Mouse (Mus musculus): Measurements from ENCODE around the gene Nedd9. TPM values are rescaled to one million over a fixed set of nuclear protein-coding genes. Genes with fewer than 3 reads are reported as not detected.

Gene Nedd9
- polyA plus RNA-seq, 1 experiment from 2014 or later = 13.7 TPM

DNA sequence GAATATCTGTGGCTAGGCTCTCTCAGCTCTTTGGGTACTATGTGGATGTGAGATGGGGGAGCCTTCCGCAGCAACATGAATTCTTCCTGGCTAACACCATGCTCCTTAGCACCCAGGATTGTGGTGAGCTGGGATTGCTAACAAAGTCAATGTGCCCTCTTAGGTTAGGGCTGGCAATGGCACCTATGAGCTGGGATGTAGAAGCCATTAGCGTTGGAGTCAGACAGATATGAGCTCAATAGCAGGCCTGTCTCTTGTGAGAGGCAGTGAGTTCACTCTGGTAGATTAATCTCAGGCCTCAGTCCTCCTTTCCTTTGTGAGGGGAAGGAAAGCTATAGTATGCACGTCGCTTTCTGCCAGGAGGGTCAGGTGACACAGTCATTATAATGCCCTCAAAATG lies 157.1 kb downstream of the Nedd9 start:
- ATAC-seq (ENCODE audit: low read depth) = no peak
- H3K4me2 ChIP-seq = no peak overlapping the region
- no peaks in the 10 kb centered on the region for H3K27me3 ChIP-seq
- H3K4me1 ChIP-seq (replicated peaks) = peaks cover 52% of the 10 kb centered on the region
- no peaks in the 10 kb centered on the region for H3K9me3 ChIP-seq
- H3K36me3 ChIP-seq = no peaks in the 10 kb centered on the region
- H3K9ac ChIP-seq = no peak overlapping the region
- no peak overlapping the region for H3K27ac ChIP-seq (replicated peaks)
- H3K4me3 ChIP-seq = no peak overlapping the region
- 89% methylated on average over 4 of the region's 4 CpGs for WGBS

DNA sequence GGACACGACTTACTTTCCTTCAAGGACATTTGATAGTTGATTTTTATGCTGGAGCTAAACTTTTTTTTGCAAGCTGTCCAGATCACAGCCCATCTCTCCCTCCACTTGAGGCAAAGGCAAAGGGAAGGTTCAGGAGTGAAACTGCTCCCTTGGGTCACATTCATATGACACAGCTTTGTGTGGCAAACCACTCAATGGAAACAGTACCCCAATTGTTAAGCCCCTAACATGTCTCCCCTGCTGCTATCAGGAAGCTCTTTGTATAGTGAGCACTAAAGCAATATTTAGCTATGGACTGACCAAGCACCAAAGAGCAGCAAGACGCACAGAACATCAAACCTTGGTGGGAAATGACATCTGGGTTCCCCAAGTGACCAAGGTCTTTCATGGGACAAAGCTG lies 158.7 kb downstream of the Nedd9 start:
- Histone ChIP-seq H3K4me2 (no peak overlapping the region), H3K9ac (no peak overlapping the region), H3K4me1 (replicated peaks) (peaks cover 39% of the 10 kb centered on the region), H3K27ac (replicated peaks) (0 out of 2 replicates have a peak overlapping the region, but pooled peaks have one; percentile 4), H3K9me3 (no peaks in the 10 kb centered on the region), H3K4me3 (no peak overlapping the region), H3K36me3 (no peaks in the 10 kb centered on the region), H3K27me3 (no peaks in the 10 kb centered on the region)
- WGBS = 29% methylated on average over 2 of the region's 2 CpGs
- ATAC-seq (ENCODE audit: low read depth) = peak; percentile 50; the same call in 1 of the 2 replicates

DNA sequence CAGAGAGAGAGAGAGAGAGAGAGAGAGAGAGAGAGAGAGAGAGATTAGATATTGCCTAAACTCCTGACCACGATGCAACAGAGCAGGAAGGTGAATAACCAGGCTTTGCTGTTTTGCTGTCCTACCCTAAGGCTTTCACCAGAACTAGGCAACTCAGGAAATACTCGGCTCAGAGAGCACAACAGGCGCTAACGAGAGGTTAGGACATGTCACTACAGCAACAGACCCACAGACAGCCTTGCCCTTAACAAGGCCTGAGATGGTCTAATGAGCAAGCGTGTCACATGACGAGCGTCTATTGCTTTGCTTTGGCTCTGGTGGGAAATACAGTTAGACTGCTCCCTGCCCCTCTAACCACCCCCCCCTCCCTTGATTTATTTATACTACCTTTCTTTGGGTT lies 159.6 kb downstream of the Nedd9 start:
- Histone ChIP-seq H3K36me3 (no peaks in the 10 kb centered on the region), H3K9ac (no peak overlapping the region), H3K4me1 (replicated peaks) (peaks cover 36% of the 10 kb centered on the region), H3K4me3 (no peak overlapping the region), H3K9me3 (no peaks in the 10 kb centered on the region), H3K27ac (replicated peaks) (no peak overlapping the region), H3K27me3 (no peaks in the 10 kb centered on the region), H3K4me2 (no peak overlapping the region)
- ATAC-seq (ENCODE audit: low read depth) = no peak
- WGBS = 51% methylated on average over 7 of the region's 7 CpGs

DNA sequence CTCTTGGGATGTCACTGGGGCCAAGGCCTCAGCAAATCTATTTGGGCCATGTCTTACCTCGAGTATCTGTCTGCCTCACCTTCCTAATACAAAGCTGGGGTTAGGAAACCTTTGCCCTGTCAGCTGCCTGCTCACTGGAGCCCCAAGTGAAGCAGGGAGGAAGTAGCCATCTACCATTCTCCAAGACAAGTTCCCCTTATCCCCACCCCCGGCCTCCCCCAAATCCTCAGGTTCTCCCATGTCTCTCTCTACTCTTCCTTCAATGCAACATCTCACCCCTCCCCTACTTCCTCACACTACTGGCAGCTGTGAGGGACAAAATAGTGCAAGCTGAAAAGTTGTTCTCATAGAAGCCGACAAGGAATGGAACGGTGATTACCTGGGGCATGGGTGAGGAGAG lies 161.0 kb downstream of the Nedd9 start:
- no peak overlapping the region for H3K4me2 ChIP-seq
- 91% methylated on average over 4 of the region's 4 CpGs for WGBS
- no peak overlapping the region for H3K4me3 ChIP-seq

DNA sequence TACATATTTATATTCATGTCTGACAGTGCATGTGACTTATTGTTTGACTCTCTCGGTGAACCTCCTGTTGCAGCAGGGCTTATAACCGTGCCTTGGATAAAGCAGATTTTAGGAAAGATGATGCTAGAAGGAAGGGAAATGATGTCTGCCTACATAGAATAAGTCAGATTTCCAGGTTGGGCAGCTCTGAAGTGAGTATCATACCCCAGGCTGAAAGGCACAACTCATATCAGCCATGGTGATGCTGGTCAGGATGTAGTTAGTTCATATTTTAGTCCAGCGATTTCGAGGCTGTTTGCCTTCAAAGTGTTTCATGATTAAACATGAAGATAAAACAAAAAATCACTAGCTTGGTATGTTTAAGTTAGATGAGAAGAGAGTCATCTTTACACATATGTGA lies 161.8 kb downstream of the Nedd9 start:
- Histone ChIP-seq H3K36me3 (no peaks in the 10 kb centered on the region), H3K27ac (replicated peaks) (no peak overlapping the region), H3K9me3 (no peaks in the 10 kb centered on the region), H3K4me2 (no peak overlapping the region), H3K9ac (no peak overlapping the region), H3K27me3 (no peaks in the 10 kb centered on the region), H3K4me3 (no peak overlapping the region), H3K4me1 (replicated peaks) (peaks cover 35% of the 10 kb centered on the region)
- ATAC-seq (ENCODE audit: low read depth) = no peak
- 81% methylated on average over 4 of the region's 4 CpGs for WGBS

More for the DNA sequence above, 161.0 kb downstream of the Nedd9 start:
- Histone ChIP-seq H3K27ac (replicated peaks) (no peak overlapping the region), H3K36me3 (no peaks in the 10 kb centered on the region), H3K27me3 (no peaks in the 10 kb centered on the region), H3K9me3 (no peaks in the 10 kb centered on the region), H3K9ac (no peak overlapping the region), H3K4me1 (replicated peaks) (peaks cover 32% of the 10 kb centered on the region)
- ATAC-seq (ENCODE audit: low read depth) = no peak

DNA sequence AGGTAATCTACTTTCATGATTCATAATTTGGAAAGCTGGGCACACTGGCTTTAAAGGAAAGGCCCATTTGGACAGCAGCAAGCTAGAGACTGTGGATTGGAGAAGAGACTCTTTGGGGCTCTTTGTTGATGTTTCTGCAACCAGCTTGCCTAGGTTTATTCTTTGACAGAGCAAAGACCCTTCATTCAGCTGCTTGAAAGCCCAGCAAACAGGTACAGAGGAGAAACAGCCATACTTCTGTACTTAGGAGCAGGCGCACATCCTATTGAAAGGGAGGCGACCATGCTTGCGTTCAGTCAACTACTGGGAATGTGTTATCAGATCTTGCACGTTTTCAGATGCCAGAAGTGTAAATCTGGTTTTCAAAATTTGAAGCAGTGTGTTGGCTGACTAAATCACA lies 162.5 kb downstream of the Nedd9 start:
- Histone ChIP-seq H3K27me3 (no peaks in the 10 kb centered on the region), H3K4me3 (no peak overlapping the region), H3K4me1 (replicated peaks) (peaks cover 31% of the 10 kb centered on the region), H3K9ac (no peak overlapping the region), H3K36me3 (no peaks in the 10 kb centered on the region), H3K9me3 (no peaks in the 10 kb centered on the region), H3K4me2 (no peak overlapping the region), H3K27ac (replicated peaks) (no peak overlapping the region)
- ATAC-seq (ENCODE audit: low read depth) = no peak
- 92% methylated on average over 4 of the region's 4 CpGs for WGBS

DNA sequence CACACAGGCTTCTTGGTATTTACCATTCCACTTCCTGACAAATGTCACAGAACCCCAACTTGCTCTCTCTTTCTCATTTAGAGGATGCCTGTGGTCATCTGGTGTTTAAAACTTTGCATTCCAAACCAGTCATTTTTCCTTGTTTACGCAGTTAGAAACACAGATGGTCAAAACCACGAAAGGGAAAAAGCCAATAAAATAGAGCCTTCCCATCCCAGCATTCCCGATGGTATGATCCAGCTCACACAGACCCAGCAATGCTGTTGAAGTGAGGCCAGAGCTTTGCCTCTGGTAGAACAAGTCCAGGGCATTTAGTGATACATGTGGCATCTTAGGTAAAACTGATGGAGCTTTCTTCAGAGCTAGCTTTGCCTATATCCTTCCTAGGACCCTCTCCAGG lies 165.7 kb downstream of the Nedd9 start:
- peaks cover 9% of the 10 kb centered on the region for H3K4me1 ChIP-seq (replicated peaks)
- no peaks in the 10 kb centered on the region for H3K9me3 ChIP-seq
- peak overlapping the region; percentile 72 for H3K27ac ChIP-seq (replicated peaks)
- H3K4me3 ChIP-seq = no peak overlapping the region
- no peak overlapping the region for H3K9ac ChIP-seq
- no peak for ATAC-seq (ENCODE audit: low read depth)
- no peak overlapping the region for H3K4me2 ChIP-seq
- no peaks in the 10 kb centered on the region for H3K27me3 ChIP-seq
- 84% methylated on average over 3 of the region's 3 CpGs for WGBS
- peaks cover 17% of the 10 kb centered on the region for H3K36me3 ChIP-seq

DNA sequence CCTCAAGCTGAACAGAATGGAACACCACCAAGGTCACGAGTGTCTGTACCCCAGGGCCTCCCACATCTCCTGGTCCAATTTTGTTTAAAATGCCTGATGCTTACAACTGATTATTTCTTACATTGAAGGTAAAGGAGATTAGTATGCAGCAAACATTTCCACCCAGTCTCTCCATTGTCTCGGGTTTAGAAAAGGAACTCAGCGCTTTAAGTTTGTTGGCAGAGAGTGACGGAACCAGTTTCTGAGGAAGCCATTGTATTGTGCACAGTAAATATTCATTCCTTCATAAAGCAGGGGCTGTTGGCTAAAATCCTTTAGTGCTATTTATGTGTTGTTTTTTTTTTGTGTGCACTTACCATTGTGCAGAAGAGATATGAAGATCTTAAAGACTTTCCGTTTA lies 166.4 kb downstream of the Nedd9 start:
- Histone ChIP-seq H3K9ac (no peak overlapping the region), H3K4me3 (no peak overlapping the region), H3K9me3 (no peaks in the 10 kb centered on the region), H3K4me1 (replicated peaks) (peaks cover 9% of the 10 kb centered on the region), H3K27ac (replicated peaks) (peak overlapping the region; percentile 72), H3K27me3 (no peaks in the 10 kb centered on the region), H3K4me2 (no peak overlapping the region), H3K36me3 (peaks cover 24% of the 10 kb centered on the region)
- ATAC-seq (ENCODE audit: low read depth) = no peak
- WGBS = 46% methylated on average over 5 of the region's 5 CpGs

DNA sequence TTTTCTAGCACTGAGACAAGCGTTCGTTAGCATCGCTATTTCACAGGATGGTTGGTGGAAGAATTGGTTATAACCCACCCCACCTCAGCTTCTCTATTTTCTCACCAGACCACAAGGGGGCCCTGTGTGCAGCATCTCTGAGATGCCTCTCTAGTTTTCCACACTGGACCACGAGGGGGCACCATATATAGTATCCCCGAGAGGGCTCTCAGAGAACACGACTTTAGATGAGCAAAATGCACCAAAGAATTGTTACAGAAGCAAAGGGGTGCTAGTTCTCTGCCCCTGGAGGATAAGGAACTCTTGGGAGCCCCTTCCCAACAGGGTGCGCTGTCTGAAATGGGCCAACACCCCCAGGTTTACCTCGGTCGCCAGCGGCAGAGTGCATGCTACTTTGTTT lies 184.4 kb downstream of the Nedd9 start:
- H3K4me1 ChIP-seq (replicated peaks) = peaks cover 10% of the 10 kb centered on the region
- 67% methylated on average over 10 of the region's 10 CpGs for WGBS
- ATAC-seq (ENCODE audit: low read depth) = no peak
- H3K9me3 ChIP-seq = no peaks in the 10 kb centered on the region
- H3K36me3 ChIP-seq = no peaks in the 10 kb centered on the region
- no peak overlapping the region for H3K4me2 ChIP-seq
- H3K27me3 ChIP-seq = no peaks in the 10 kb centered on the region
- H3K4me3 ChIP-seq = no peak overlapping the region
- H3K9ac ChIP-seq = no peak overlapping the region
- no peak overlapping the region for H3K27ac ChIP-seq (replicated peaks)

DNA sequence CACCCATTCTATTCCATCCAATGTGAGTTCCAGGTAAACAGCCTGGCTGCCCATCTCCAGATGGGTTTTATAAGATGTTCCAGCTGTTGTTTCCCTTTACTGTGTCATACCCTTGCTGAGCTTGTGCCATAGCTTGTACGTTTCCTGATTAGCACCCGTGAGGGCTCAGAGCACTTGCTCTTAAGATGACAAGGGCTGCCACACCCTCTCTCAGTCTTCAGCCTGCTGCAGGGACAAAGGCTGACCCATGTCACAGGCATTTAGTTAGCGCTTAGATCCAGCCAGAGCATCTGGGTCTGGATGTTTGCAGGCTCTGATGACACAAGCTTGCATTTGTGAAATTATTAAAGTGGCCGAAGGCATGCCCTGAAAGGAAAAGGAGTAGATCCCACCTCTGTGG lies 187.1 kb downstream of the Nedd9 start:
- no peaks in the 10 kb centered on the region for H3K27me3 ChIP-seq
- H3K36me3 ChIP-seq = no peaks in the 10 kb centered on the region
- peaks cover 23% of the 10 kb centered on the region for H3K4me1 ChIP-seq (replicated peaks)
- 50% methylated on average over 4 of the region's 4 CpGs for WGBS
- H3K27ac ChIP-seq (replicated peaks) = no peak overlapping the region
- no peak overlapping the region for H3K9ac ChIP-seq
- H3K4me3 ChIP-seq = no peak overlapping the region
- no peak for ATAC-seq (ENCODE audit: low read depth)
- no peak overlapping the region for H3K4me2 ChIP-seq
- no peaks in the 10 kb centered on the region for H3K9me3 ChIP-seq

DNA sequence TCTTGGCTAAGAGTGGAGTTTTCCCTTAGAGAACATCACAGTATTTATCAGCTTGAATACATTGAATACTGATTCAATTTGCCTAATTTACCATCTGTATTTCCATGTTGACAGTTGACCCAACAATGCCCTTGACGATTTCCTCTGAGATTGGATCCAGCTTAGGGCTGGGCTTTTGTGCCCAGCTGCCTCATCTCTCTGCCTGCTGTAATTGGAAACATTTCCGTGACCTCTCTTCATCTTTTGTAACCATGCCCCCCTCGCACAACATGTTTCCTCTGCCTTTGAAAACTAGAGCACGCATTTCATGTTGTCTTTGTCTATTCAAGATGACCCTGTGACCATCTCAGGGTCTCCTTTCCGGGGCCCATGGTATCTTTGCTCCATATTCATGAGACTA lies 188.2 kb downstream of the Nedd9 start:
- 7% methylated on average over 5 of the region's 5 CpGs for WGBS

DNA sequence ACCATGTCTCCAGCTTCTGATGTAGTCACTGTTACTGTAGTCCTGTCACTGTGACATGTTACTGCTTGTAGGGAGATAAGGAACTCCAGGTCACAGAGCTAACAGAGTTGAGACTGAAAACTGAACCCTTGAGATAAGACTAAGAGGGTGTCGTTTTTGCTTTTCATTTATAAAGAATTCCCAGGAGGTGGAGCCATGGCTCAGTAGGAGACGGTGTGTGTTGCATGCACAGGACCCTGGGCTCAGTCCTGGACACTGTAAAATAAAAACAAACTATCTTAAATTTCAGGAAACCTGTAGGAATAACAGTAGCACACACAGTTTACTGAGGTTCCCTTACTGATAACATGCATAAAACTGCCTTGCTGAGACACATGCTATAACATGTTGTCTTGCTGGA lies 188.6 kb downstream of the Nedd9 start:
- Histone ChIP-seq H3K27me3 (no peaks in the 10 kb centered on the region), H3K27ac (replicated peaks) (no peak overlapping the region), H3K9me3 (no peaks in the 10 kb centered on the region), H3K9ac (no peak overlapping the region), H3K36me3 (no peaks in the 10 kb centered on the region), H3K4me3 (no peak overlapping the region), H3K4me1 (replicated peaks) (peaks cover 29% of the 10 kb centered on the region), H3K4me2 (no peak overlapping the region)
- WGBS = 30% methylated on average over 2 of the region's 2 CpGs
- no peak for ATAC-seq (ENCODE audit: low read depth)

More for the DNA sequence above, 188.2 kb downstream of the Nedd9 start:
- Histone ChIP-seq H3K4me1 (replicated peaks) (peaks cover 24% of the 10 kb centered on the region), H3K4me2 (no peak overlapping the region), H3K4me3 (no peak overlapping the region), H3K27ac (replicated peaks) (no peak overlapping the region), H3K36me3 (no peaks in the 10 kb centered on the region), H3K9ac (no peak overlapping the region), H3K9me3 (no peaks in the 10 kb centered on the region), H3K27me3 (no peaks in the 10 kb centered on the region)
- ATAC-seq (ENCODE audit: low read depth) = no peak

DNA sequence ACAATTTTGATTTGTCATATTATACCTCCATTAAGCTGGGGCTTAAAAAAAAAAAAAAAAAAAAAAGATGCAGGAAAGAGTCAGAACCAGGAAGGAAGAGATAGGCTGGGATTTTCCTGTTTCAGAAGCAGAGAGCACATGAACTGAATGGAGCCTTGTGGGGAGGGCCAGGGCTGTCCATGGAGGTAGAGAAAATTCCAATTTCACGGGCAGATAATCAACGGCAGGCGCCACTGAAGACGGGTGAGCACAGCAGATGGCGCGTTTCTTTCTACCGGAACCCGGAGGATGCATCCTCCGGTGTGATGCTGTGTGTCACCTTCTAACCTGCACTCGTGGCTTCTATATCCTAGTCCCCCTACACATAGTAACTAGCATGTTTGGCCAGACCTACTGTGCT lies 190.8 kb downstream of the Nedd9 start:
- WGBS = 26% methylated on average over 10 of the region's 10 CpGs
- peak; percentile 67 for ATAC-seq (ENCODE audit: low read depth)
- H3K9ac ChIP-seq = peak overlapping the region; percentile 28; the same call in 1 of the 2 replicates
- peaks cover 34% of the 10 kb centered on the region for H3K4me1 ChIP-seq (replicated peaks)
- peaks cover 2% of the 10 kb centered on the region; the same call in 1 of the 2 replicates for H3K9me3 ChIP-seq
- no peaks in the 10 kb centered on the region for H3K36me3 ChIP-seq
- peak overlapping the region; percentile 31 for H3K4me2 ChIP-seq
- H3K27me3 ChIP-seq = no peaks in the 10 kb centered on the region
- no peak overlapping the region for H3K4me3 ChIP-seq
- no peak overlapping the region for H3K27ac ChIP-seq (replicated peaks)
